Mouse (Mus musculus): ENCODE data around the gene Fmod.

GRCm38 (mm10) chr1:134055058-134055457, 18.0 kb downstream of the Fmod start:
- TF ChIP-seq CTCF (IDR thresholded peaks at IDR 0.05; ENCODE audit: low read depth, low read length): no peak
- TF ChIP-seq GATA2 (IDR thresholded peaks at IDR 0.05; ENCODE audit: borderline replicate concordance, low read depth, low read length): no peak
- TF ChIP-seq GATA1 (IDR thresholded peaks at IDR 0.05; ENCODE audit: borderline replicate concordance, low read length): no peak
- TF ChIP-seq POLR2AphosphoS5 (IDR thresholded peaks at IDR 0.05; ENCODE audit: insufficient replicate concordance, low read depth, low read length): no peak
